Mouse (Mus musculus) stomach, embryonic 16.5 days (tissue): Measurements from ENCODE around the gene Acp1. TPM values are rescaled to one million over a fixed set of nuclear protein-coding genes. Genes with fewer than 3 reads are reported as not detected.

Experiments
- ATAC-seq: fragments of 200-750 bp; cut with Nextera tagmentation; 2 replicates; pipeline ENCODE4 v1.8.0; 2017; ENCODE audit warnings: moderate number of reproducible peaks, moderate TSS enrichment; ENCODE audit not compliant: insufficient read depth, low FRiP score
- H3K27ac ChIP-seq: fragments of 300-500 bp; sonication (generic); 2 replicates; pipeline ENCODE4 v1.5.1; 2014; ENCODE audit warnings: low read length
- H3K27me3 ChIP-seq: fragments of 300-500 bp; sonication (generic); 2 replicates; pipeline ENCODE4 v1.6.1; 2014; ENCODE audit warnings: low read length, control low read depth, mixed read lengths; ENCODE audit not compliant: control insufficient read depth, insufficient read depth
- H3K36me3 ChIP-seq: fragments of 300-500 bp; sonication (generic); 2 replicates; pipeline ENCODE4 v1.6.1; 2014; ENCODE audit warnings: low read length; ENCODE audit not compliant: control insufficient read depth, insufficient read depth
- H3K4me1 ChIP-seq: fragments of 300-500 bp; sonication (generic); 2 replicates; pipeline ENCODE4 v1.6.1; 2014; ENCODE audit warnings: low read length, control low read depth, mixed read lengths; ENCODE audit not compliant: control insufficient read depth, insufficient read depth
- H3K4me2 ChIP-seq: fragments of 300-500 bp; sonication (generic); 2 replicates; pipeline ENCODE4 v1.6.1; 2014; ENCODE audit warnings: low read depth, low read length, mixed read lengths
- H3K4me3 ChIP-seq: fragments of 300-500 bp; sonication (generic); replicated peaks from 2 replicates; pipeline ENCODE4 v1.5.1; 2014; ENCODE audit warnings: mild to moderate bottlenecking, low read length
- H3K9ac ChIP-seq: fragments of 300-500 bp; sonication (generic); 2 replicates; pipeline ENCODE4 v1.6.1; 2014; ENCODE audit warnings: low read length
- H3K9me3 ChIP-seq: fragments of 300-500 bp; sonication (generic); replicated peaks from 2 replicates; pipeline ENCODE4 v1.6.1; 2016; ENCODE audit warnings: low read length, control low read depth; ENCODE audit not compliant: control insufficient read depth
- WGBS: fragments of 180-500 bp; shearing (Covaris S2); extraction: QIAGEN DNeasy Blood & Tissue Kit; methylation state at CpG from one replicate; pipeline ENCODE4 v1.1.7; 2014; 5-methylcytosine and 5-hydroxymethylcytosine counted together
- polyA plus RNA-seq: library from polyadenylated mRNA; unstranded; fragments of >200 nt; fragmentation: Nextera tagmentation; extraction: Ambion mirVana; gene quantifications from 2 replicates; pipeline ENCODE4 v1.2.1, GENCODE M21; 2015

The Acp1 gene
- polyA plus RNA-seq: 149 and 150 TPM in 2 replicates

DNA sequence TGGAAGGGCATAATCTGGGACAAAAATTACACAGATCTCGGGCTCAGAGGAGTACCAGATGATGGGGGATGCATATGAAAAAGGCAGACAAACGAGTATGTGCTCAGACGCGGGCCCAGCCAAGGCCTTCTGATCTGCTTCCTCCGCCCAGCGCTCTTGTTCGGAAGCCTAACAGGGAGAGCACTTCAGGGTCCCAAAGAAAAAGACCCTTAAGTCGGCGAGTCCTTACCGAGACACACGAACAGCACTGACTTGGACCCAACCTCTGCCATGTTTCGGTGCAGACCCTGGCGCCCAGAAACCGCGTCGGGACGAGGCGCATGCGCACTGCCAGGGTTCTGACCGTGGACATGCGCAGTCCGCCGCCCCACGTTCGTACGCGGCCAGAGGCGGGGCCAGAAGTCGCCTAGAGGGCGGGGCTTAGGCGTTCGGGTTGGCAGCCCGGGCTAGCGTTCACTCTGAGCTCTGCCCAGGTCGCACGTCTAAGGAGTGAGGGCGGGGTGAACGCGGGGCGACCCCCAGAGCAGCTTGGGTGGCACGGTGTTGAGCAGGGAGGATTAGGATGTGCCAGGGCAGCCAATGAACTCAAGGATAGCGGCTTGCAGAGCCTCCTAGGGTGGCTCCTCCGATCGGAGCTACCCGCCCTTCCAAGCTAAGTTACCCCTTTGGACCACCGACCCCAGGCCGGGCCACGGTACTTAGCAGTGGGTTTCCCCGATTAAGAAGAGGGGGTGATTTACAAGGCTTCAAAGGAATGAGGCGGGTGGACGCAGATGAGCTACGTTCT lies at the start of gene Acp1, which contains the start of gene Sh3yl1:
Acp1 (minus strand) TSS at position 329 of the 787 bp plus-strand sequence.
Sh3yl1 (plus strand) TSS at position 408 of the 787 bp plus-strand sequence.
- WGBS: 0% methylated on average over 52 of the region's 52 CpGs
- H3K27me3 ChIP-seq: no peaks in the 10 kb centered on the region
- peak; percentile 97 for ATAC-seq

DNA sequence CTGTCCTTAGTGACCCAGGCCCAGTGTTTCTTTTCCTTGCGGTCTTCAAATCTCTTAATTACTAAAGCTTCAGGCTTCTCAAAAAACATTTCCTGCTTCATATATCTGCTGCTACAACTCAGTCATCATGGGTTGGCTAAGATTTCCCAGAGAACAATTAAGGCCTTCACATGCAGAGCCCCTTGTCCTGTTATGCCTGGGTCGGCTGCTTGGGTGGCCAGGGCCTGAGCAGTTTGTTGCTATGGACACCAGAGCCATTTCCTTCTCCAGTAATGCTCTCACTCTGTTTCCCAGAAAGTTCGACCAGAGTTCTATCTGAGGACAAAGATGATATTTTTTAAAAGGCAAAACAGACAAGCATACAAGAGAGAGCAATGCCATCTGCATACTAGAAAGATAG lies 32.8 kb upstream of the Acp1 start:
- no peak for ATAC-seq
- H3K27ac ChIP-seq: no peak overlapping the region
- no peaks in the 10 kb centered on the region for H3K9me3 ChIP-seq
- no peak overlapping the region for H3K9ac ChIP-seq
- H3K27me3 ChIP-seq: no peaks in the 10 kb centered on the region
- no peaks in the 10 kb centered on the region for H3K4me1 ChIP-seq
- 0 out of 2 replicates have a peak, but pooled peaks cover 4% of the 10 kb centered on the region for H3K36me3 ChIP-seq
- no peak overlapping the region for H3K4me3 ChIP-seq
- no peak overlapping the region for H3K4me2 ChIP-seq
- WGBS: 53% methylated on average over 3 of the region's 3 CpGs

More for the DNA sequence above, at the start of gene Acp1, which contains the start of gene Sh3yl1:
- H3K4me2 ChIP-seq: peak within 1 kb of the TSS; percentile 89
- H3K27ac ChIP-seq: peak within 1 kb of the TSS; percentile 80
- H3K9ac ChIP-seq: peak within 1 kb of the TSS; percentile 89
- peaks cover 15% of the 10 kb centered on the region for H3K4me1 ChIP-seq
- peak within 1 kb of the TSS; percentile 87 for H3K4me3 ChIP-seq
- H3K36me3 ChIP-seq: no peaks in the 10 kb centered on the region
- H3K9me3 ChIP-seq: no peaks in the 10 kb centered on the region

- Histone ChIP-seq H3K36me3 (0 out of 2 replicates have a peak, but pooled peaks cover 4% of the 10 kb centered on the region), H3K9me3 (no peaks in the 10 kb centered on the region), H3K27me3 (no peaks in the 10 kb centered on the region), H3K4me2 (no peak overlapping the region), H3K4me3 (no peak overlapping the region), H3K27ac (peak overlapping the region; percentile 47), H3K9ac (no peak overlapping the region), H3K4me1 (no peaks in the 10 kb centered on the region)
- WGBS: 76% methylated on average over 14 of the region's 14 CpGs
- ATAC-seq: peak; percentile 95
Observed at GRCm38 (mm10) chr12:30943057-30943986, 31.9 kb upstream of the Acp1 start.

GRCm38 (mm10) chr12:30936899-30937298 lies 25.5 kb upstream of the Acp1 start:
- no peaks in the 10 kb centered on the region for H3K27me3 ChIP-seq
- no peaks in the 10 kb centered on the region for H3K36me3 ChIP-seq
- ATAC-seq: no peak
- H3K4me1 ChIP-seq: no peaks in the 10 kb centered on the region
- H3K27ac ChIP-seq: no peak overlapping the region
- WGBS: 82% methylated on average over 2 of the region's 2 CpGs
- H3K4me2 ChIP-seq: no peak overlapping the region
- no peak overlapping the region for H3K9ac ChIP-seq
- no peaks in the 10 kb centered on the region for H3K9me3 ChIP-seq
- no peak overlapping the region for H3K4me3 ChIP-seq

DNA sequence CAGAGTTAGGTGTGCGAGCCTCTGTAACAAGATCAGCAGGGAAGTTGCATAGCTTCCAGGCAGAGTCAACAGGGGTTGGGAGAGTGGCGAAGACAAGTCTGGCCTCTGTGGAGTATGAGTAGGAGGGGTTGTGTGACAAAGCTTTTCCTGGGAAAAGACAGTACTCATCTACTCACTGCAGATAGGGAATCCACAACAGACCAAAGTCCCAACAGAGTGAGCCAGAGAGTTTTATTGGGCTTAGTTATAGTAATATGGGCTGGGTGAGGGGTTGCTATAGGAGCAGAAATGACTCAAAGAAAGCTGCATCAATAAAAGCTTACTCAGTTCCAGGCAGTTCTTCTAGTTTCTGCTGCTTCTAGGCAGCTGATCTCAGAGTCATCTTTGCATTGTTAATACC lies 21.9 kb upstream of the Acp1 start:
- Histone ChIP-seq H3K9ac (no peak overlapping the region), H3K27me3 (no peaks in the 10 kb centered on the region), H3K36me3 (no peaks in the 10 kb centered on the region), H3K4me3 (no peak overlapping the region), H3K9me3 (no peaks in the 10 kb centered on the region), H3K4me2 (no peak overlapping the region), H3K4me1 (no peaks in the 10 kb centered on the region), H3K27ac (no peak overlapping the region)
- 77% methylated on average over 2 of the region's 2 CpGs for WGBS
- ATAC-seq: peak; percentile 29; the same call in 1 of the 2 replicates

DNA sequence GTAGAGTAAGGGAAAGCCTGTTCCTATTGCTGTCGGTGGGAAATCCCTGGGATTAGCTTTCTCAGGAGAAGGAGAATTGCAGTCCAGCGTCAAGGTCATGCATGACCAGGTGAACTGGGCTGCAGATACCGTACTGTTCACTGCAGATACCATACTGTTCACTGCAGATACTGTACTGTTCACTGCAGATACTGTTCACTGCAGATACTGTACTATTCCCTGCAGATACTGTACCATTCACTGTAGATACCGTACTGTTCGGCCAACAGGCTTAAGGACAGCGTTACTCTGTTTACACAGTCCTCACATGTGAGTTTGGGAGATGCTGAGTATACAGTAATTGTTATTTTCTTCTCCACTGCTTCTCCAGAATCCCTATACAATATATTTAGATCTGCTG lies 16.8 kb upstream of the Acp1 start:
- no peak overlapping the region for H3K9ac ChIP-seq
- no peak for ATAC-seq
- WGBS: 79% methylated on average over 6 of the region's 6 CpGs
- no peaks in the 10 kb centered on the region for H3K9me3 ChIP-seq
- no peak overlapping the region for H3K27ac ChIP-seq
- H3K36me3 ChIP-seq: 0 out of 2 replicates have a peak, but pooled peaks cover 2% of the 10 kb centered on the region
- H3K27me3 ChIP-seq: no peaks in the 10 kb centered on the region
- no peak overlapping the region for H3K4me2 ChIP-seq
- no peaks in the 10 kb centered on the region for H3K4me1 ChIP-seq
- no peak overlapping the region for H3K4me3 ChIP-seq

DNA sequence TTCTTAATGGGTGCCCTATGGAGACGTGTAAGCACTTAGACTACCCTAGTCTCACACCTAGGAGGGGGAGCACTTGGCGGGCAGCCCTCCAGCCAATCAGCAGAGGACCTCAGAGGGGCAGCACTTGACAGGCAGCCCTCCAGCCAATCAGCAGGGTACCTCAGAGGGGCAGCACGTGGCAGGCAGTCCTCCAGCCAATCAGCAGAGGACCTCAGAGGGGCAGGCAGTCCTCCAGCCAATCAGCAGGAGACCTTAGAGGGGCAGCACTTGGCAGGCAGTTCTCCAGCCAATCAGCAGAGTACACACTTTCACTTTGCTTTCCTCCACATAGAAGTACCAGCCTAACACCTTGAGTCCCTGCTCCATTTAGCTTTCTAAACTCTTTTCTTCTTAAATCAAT lies 11.0 kb upstream of the Acp1 start:
- H3K4me3 ChIP-seq: no peak overlapping the region
- no peaks in the 10 kb centered on the region for H3K27me3 ChIP-seq
- no peak for ATAC-seq
- WGBS: 82% methylated on average over 3 of the region's 3 CpGs
- no peaks in the 10 kb centered on the region for H3K4me1 ChIP-seq
- no peak overlapping the region for H3K9ac ChIP-seq
- no peak overlapping the region for H3K4me2 ChIP-seq
- H3K36me3 ChIP-seq: 0 out of 2 replicates have a peak, but pooled peaks cover 6% of the 10 kb centered on the region
- H3K27ac ChIP-seq: no peak overlapping the region
- H3K9me3 ChIP-seq: no peaks in the 10 kb centered on the region

- WGBS: 49% methylated on average over 3 of the region's 3 CpGs
- Histone ChIP-seq H3K27me3 (no peaks in the 10 kb centered on the region), H3K9ac (peak overlapping the region; percentile 89; the same call in 1 of the 2 replicates), H3K36me3 (no peaks in the 10 kb centered on the region), H3K27ac (no peak overlapping the region; the same call in 1 of the 2 replicates), H3K4me2 (peak overlapping the region; percentile 70), H3K4me1 (peaks cover 15% of the 10 kb centered on the region), H3K4me3 (peak overlapping the region; percentile 87), H3K9me3 (no peaks in the 10 kb centered on the region)
- no peak for ATAC-seq
Observed at GRCm38 (mm10) chr12:30912840-30913239, 1.5 kb upstream of the Acp1 start.
